Mouse (Mus musculus): ENCODE measurements at regions not wholly inside any gene's neighbourhood (a gene's known extent, or its start where the extent isn't known, plus 50 kb on each side); places are given as distances from the start of the nearest gene placed in this dataset.

GRCm38 (mm10) chr4:12677814-12678213 lies 506.0 kb upstream of the Fam92a start:
- TF ChIP-seq CTCF (IDR thresholded peaks at IDR 0.05; ENCODE audit: low read depth, low read length) (no peak), EP300 (IDR thresholded peaks at IDR 0.05; ENCODE audit: insufficient read depth, low read depth, low read length) (no peak), POLR2A (IDR thresholded peaks at IDR 0.05; ENCODE audit: insufficient read depth, low read length) (no peak)

All from ES-Bruce4 (cell line).